ENCODE assay signal across 16 mouse cellular contexts in the genomic region with DNA sequence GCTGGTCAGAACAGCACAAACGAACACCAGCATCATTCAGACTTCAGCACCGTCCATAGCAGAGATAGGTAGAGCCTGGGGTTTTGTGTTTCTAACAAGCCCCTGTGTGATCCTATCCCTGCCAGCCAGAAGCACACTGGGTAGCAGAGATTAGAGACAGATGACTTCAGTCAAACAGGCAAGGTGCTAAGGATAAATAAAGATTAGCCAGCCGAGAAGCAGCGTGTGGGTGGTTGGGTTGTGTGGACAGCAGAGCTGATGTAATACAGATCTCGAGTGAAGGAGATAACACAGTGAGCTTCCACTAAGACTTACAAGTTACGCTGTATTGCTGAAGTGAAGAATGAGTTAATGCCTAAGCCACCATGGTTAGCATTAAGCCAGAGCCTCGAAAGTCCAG.
DNase-seq lines count a peak whose midpoint lies in the region; ATAC-seq and TF ChIP-seq lines count a peak whose summit lies in the region.
"Had no signal": no experiment of that assay in that cellular context is flagged by ENCODE, and none has a peak within 500 bp of the region (broad histone marks: within the 10 kb centered on the region; RNA-seq: fewer than 3 reads in every experiment).

No protein-coding gene starts in this region.

- no peak for TF ChIP-seq CTCF in cerebellum, adult 2 months (IDR thresholded peaks at IDR 0.05; ENCODE audit: borderline replicate concordance, insufficient read depth, low read depth, low read length)
- no peak for TF ChIP-seq CTCF in stomach, postnatal 0 days (IDR thresholded peaks at IDR 0.05; ENCODE audit: low read depth)

- no peak overlapping the region for H3K4me3 ChIP-seq in cerebellum, adult 2 months (replicated peaks; ENCODE audit: insufficient read depth, low read depth, low read length)
- no peak overlapping the region for H3K4me3 ChIP-seq in heart, embryonic 12.5 days
- no peak overlapping the region for H3K4me3 ChIP-seq in stomach, postnatal 0 days (ENCODE audit: low read depth, low read length)
- H3K4me3 ChIP-seq: liver, embryonic 15.5 days had no signal

- H3K4me2 ChIP-seq in heart, embryonic 12.5 days = peak overlapping the region; percentile 42
- no peak overlapping the region for H3K4me2 ChIP-seq in stomach, postnatal 0 days (replicated peaks; ENCODE audit: low read depth)
- H3K4me2 ChIP-seq: liver, embryonic 15.5 days; midbrain, embryonic 11.5 days had no signal

- peaks cover 28% of the 10 kb centered on the region for H3K36me3 ChIP-seq in heart, embryonic 12.5 days
- H3K36me3 ChIP-seq in stomach, postnatal 0 days (ENCODE audit: control insufficient read depth, insufficient read depth, low read length) = no peaks in the 10 kb centered on the region
- H3K36me3 ChIP-seq: liver, embryonic 15.5 days had no signal

- WGBS in cerebellum, adult 2 months = 31% methylated on average over 7 of the region's 7 CpGs
- WGBS in heart, embryonic 12.5 days = 9% methylated on average over 7 of the region's 7 CpGs
- 18% methylated on average over 7 of the region's 7 CpGs for WGBS in stomach, postnatal 0 days

- intact Hi-C loops in left cerebral cortex, postnatal 4 days (cut with DNase I) = no loop called here

- peak; percentile 45 to 50 for DNase-seq in cerebellum, adult 2 months
- DNase-seq in cerebellum, adult 9-10 months = no peak
- DNase-seq in heart, adult 9 months (ENCODE audit: low spot score in 2 of 2) = no peak
- DNase-seq in left cerebral cortex, adult 18-20 months (ENCODE audit: low spot score in 2 of 2) = peak; percentile 13 to 16
- DNase-seq in left cerebral cortex, postnatal 4 days = no peak
- peak; percentile 22 to 43 for DNase-seq in cerebellum, postnatal 36 days
- DNase-seq in stomach, postnatal 0 days (ENCODE audit: low spot score) = no peak
- DNase-seq: embryo, embryonic 11 days; gastrocnemius, postnatal 10 days; lung, postnatal 36 days; thymus, adult 2 months had no signal

- no peak overlapping the region for H3K9ac ChIP-seq in heart, embryonic 12.5 days
- no peak overlapping the region for H3K9ac ChIP-seq in stomach, postnatal 0 days (ENCODE audit: low read length)
- H3K9ac ChIP-seq: liver, embryonic 15.5 days had no signal

- no peaks in the 10 kb centered on the region for H3K27me3 ChIP-seq in cerebellum, adult 2 months (ENCODE audit: control insufficient read depth, insufficient read depth, low read length)
- no peaks in the 10 kb centered on the region; the same call in 1 of the 2 replicates for H3K27me3 ChIP-seq in heart, embryonic 12.5 days (replicated peaks)
- no peaks in the 10 kb centered on the region for H3K27me3 ChIP-seq in stomach, postnatal 0 days (ENCODE audit: control insufficient read depth, insufficient read depth, low read length)
- H3K27me3 ChIP-seq: liver, embryonic 15.5 days had no signal

- H3K4me1 ChIP-seq in cerebellum, adult 2 months (ENCODE audit: control insufficient read depth, insufficient read depth, low read length) = peaks cover 19% of the 10 kb centered on the region
- H3K4me1 ChIP-seq in heart, embryonic 12.5 days (replicated peaks) = peaks cover 15% of the 10 kb centered on the region
- H3K4me1 ChIP-seq in stomach, postnatal 0 days (replicated peaks; ENCODE audit: control insufficient read depth, insufficient read depth) = no peaks in the 10 kb centered on the region
- H3K4me1 ChIP-seq: liver, embryonic 15.5 days had no signal

- H3K9me3 ChIP-seq in heart, embryonic 12.5 days (replicated peaks) = no peaks in the 10 kb centered on the region
- no peaks in the 10 kb centered on the region for H3K9me3 ChIP-seq in stomach, postnatal 0 days (ENCODE audit: control insufficient read depth, low read length)
- H3K9me3 ChIP-seq: liver, embryonic 15.5 days had no signal

- ATAC-seq in heart, embryonic 12.5 days (ENCODE audit: insufficient number of reproducible peaks, low FRiP score) = peak; percentile 45; the same call in 1 of the 2 replicates
- ATAC-seq in stomach, postnatal 0 days (ENCODE audit: low FRiP score, low TSS enrichment) = no peak
- ATAC-seq: forebrain, embryonic 14.5 days; intestine, embryonic 16.5 days had no signal

- H3K27ac ChIP-seq in cerebellum, adult 2 months (ENCODE audit: insufficient read depth, low read length) = peak overlapping the region; percentile 48
- peak overlapping the region; percentile 33 for H3K27ac ChIP-seq in heart, embryonic 12.5 days (ENCODE audit: poor library complexity, severe bottlenecking)
- H3K27ac ChIP-seq in stomach, postnatal 0 days (replicated peaks) = no peak overlapping the region
- H3K27ac ChIP-seq: liver, embryonic 15.5 days had no signal

- TF ChIP-seq POLR2A in cerebellum, adult 2 months (IDR thresholded peaks at IDR 0.05; ENCODE audit: borderline replicate concordance, insufficient read depth, low read length) = no peak

- no peak for TF ChIP-seq EP300 in stomach, postnatal 0 days (optimal IDR thresholded peaks at IDR 0.05)

Comparison
In these comparisons a context has a peak if more than half of its experiments do, and no peak if none do; other contexts are left out.
1. DNase-seq: peak in cerebellum, adult 2 months (2 of 2), left cerebral cortex, adult 18-20 months (2 of 2) and cerebellum, postnatal 36 days (2 of 2); none in cerebellum, adult 9-10 months (single experiment), heart, adult 9 months (0 of 2), left cerebral cortex, postnatal 4 days (single experiment) and stomach, postnatal 0 days (single experiment).